Mouse (Mus musculus): ENCODE results near the gene Slc22a23. TPM values are rescaled to one million over a fixed set of nuclear protein-coding genes. Genes with fewer than 3 reads are reported as not detected.

The Slc22a23 gene
- polyA plus RNA-seq, 1 experiment from 2014 or later = 15.2 TPM

DNA sequence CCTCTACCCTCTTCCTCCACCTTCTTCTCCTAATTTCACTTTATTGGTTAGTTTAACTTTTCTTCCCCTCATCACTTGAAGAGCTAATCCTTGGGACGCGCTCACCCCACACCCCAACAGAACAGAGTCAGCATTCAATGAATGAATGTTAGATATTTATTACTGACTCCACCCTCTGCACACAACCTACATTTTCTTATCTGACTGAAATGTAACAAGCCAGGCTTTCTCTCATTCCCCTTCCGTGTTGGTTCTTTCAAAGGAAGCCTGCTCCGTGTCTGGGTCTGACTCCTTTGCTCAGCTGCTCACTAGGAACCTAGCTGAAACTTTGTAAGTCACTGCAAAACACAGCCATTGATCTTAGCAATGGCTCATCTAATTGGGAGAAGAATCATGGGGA is 1.8 kb upstream of the Slc22a23 start:
- Histone ChIP-seq H3K4me3 (ENCODE audit: low read depth, low read length) (no peak overlapping the region), H3K36me3 (ENCODE audit: control insufficient read depth, insufficient read depth, low read length) (no peaks in the 10 kb centered on the region), H3K4me2 (ENCODE audit: low read length) (no peak overlapping the region), H3K4me1 (ENCODE audit: control insufficient read depth, insufficient read depth, low read length) (peaks cover 34% of the 10 kb centered on the region), H3K27me3 (ENCODE audit: control insufficient read depth, insufficient read depth, low read depth, low read length) (no peaks in the 10 kb centered on the region), H3K27ac (ENCODE audit: low read length) (no peak overlapping the region), H3K9me3 (replicated peaks; ENCODE audit: control insufficient read depth, low read length, poor library complexity, severe bottlenecking) (no peaks in the 10 kb centered on the region), H3K9ac (ENCODE audit: low read depth, low read length) (no peak overlapping the region)
- 62% methylated on average over 4 of the region's 4 CpGs for WGBS
- no peak for ATAC-seq

DNA sequence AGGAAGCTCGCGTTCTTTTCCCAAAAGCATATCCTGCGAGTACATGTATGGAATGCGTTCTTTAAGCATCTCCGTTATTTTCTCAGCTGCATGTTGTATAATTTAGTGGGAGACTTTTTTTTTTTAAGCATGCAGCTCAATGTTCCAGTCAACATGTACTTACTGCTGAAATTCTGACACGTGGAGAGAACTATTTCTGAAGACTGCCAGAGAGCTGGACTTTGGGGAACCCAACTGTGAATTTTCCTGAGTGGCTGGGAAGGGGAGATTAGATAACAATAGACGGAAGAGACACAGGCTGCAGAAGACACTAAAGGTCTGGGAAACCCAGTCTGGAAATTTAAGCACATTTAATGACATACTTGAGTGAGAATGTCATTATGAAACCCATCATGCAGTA is 1.3 kb upstream of the Slc22a23 start:
- 34% methylated on average over 7 of the region's 7 CpGs for WGBS
- Histone ChIP-seq H3K4me2 (ENCODE audit: low read length) (peak overlapping the region; percentile 96), H3K4me3 (ENCODE audit: low read depth, low read length) (peak overlapping the region; percentile 96; the same call in 1 of the 2 replicates), H3K4me1 (ENCODE audit: control insufficient read depth, insufficient read depth, low read length) (peaks cover 39% of the 10 kb centered on the region), H3K27me3 (ENCODE audit: control insufficient read depth, insufficient read depth, low read depth, low read length) (no peaks in the 10 kb centered on the region), H3K9ac (ENCODE audit: low read depth, low read length) (no peak overlapping the region), H3K9me3 (replicated peaks; ENCODE audit: control insufficient read depth, low read length, poor library complexity, severe bottlenecking) (no peaks in the 10 kb centered on the region), H3K36me3 (ENCODE audit: control insufficient read depth, insufficient read depth, low read length) (no peaks in the 10 kb centered on the region), H3K27ac (ENCODE audit: low read length) (peak overlapping the region; percentile 91; the same call in 1 of the 2 replicates)
- no peak for ATAC-seq

DNA sequence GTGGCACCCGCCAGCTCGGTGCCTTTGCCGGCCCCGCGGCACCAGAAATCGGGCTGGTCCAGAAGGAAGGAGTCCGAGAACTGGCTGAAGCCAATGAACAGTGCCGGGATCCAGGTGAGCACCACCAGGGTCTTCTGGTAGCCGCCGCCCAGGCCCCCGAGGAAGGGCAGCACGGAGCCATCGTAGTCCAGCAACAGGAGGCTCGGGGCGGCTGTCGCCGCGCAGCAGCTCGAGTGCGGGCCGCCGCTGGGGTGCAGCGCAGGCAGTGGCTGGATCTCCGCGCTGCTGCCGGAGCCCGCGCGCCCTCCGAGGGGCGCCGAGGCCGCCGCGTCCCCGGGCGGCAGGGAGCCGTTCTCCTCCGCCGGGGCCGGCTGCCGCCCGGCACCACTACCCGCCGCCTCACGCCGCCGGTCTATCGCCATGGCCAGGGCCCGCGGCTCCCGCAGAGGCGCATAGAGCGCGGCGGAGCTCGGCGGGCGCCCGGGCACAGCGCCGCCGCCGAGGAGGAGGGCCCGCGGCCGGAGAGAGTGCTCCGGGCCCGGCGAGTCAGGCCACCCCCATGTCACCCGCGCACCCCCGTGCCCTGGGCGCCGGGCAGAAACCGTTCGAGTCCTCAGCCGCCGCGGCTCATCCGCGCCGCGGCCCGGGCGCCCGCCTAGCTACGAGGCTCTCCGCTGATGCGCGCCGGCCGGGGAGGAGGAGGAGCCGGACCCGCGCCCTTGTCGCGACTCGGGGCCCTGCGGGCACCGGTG is 430 bp downstream of the Slc22a23 start:
- Histone ChIP-seq H3K27ac (ENCODE audit: low read length) (peak overlapping the region; percentile 91), H3K4me1 (ENCODE audit: control insufficient read depth, insufficient read depth, low read length) (peaks cover 52% of the 10 kb centered on the region), H3K9me3 (replicated peaks; ENCODE audit: control insufficient read depth, low read length, poor library complexity, severe bottlenecking) (no peaks in the 10 kb centered on the region), H3K9ac (ENCODE audit: low read depth, low read length) (peak overlapping the region; percentile 99), H3K36me3 (ENCODE audit: control insufficient read depth, insufficient read depth, low read length) (no peaks in the 10 kb centered on the region), H3K27me3 (ENCODE audit: control insufficient read depth, insufficient read depth, low read depth, low read length) (no peaks in the 10 kb centered on the region), H3K4me3 (ENCODE audit: low read depth, low read length) (peak overlapping the region; percentile 96), H3K4me2 (ENCODE audit: low read length) (peak overlapping the region; percentile 96)
- peak; percentile 57 for ATAC-seq
- WGBS = under 1% methylated on average over 76 of the region's 101 CpGs

DNA sequence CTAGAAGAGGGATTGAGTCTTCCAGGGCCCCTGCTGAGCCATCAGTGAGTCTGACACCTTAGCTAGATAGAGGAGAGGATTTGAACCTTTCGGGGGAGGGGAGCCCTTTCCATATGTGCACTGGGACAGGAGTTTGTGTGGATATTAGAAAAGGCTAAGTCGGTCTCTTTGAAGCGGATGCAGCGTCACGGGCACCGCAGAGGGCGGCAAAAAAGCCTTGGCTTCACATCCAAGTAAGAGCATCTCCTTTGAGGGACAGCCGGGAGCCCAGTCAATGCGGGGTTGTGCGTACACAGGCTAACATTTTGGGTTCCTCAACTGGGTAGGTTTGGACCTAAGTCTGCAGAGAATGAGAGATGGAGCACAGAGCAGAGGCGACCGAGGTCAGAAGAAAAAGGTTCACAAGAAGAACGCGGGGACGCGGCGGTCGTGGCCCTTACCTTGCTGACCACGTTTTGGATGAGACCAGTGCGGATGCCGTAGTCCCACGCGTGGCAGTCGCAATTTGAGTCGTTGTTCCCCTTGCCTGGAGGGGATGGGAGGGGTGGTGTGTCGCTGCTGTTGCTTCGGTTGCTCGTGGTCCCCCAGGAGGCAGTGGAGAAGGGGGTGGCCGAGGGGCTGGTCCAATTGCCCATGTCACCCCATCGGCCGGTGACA is 1.1 kb downstream of the Slc22a23 start:
- peak; percentile 12 for ATAC-seq
- WGBS = under 1% methylated on average over 31 of the region's 31 CpGs

DNA sequence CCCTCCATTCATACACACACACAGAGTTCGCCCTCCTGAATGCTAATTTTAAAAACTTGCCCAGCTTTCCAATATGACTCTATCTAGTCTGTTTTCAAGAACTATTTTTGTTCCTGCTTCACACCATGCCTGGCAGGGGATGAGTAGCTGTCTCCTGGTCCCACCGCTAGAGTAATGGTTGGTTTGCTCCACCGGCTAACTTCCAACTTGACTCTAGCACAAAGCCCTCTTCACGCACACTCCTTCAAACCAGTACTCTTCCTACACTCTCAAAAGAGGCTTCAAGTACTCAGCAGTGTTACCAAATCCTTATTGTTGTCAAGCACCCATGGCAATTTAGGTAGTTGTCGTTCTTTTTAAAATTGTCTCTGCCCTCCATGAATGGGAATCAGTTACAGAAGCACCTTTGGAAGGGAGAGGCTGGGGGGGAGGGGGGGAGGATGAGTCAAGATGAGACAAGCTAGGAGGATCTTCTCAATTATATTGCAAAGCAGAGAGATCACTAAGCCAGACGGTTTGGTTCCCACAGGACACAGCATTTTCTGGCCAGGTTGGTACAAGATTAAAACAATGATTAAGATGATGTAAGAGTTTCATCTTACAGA is 2.6 kb downstream of the Slc22a23 start:
- WGBS = 12% methylated on average over 6 of the region's 6 CpGs
- Histone ChIP-seq H3K27ac (ENCODE audit: low read length) (no peak overlapping the region), H3K36me3 (ENCODE audit: control insufficient read depth, insufficient read depth, low read length) (no peaks in the 10 kb centered on the region)

More for the DNA sequence above, 1.1 kb downstream of the Slc22a23 start:
- Histone ChIP-seq H3K27me3 (ENCODE audit: control insufficient read depth, insufficient read depth, low read depth, low read length) (no peaks in the 10 kb centered on the region), H3K9me3 (replicated peaks; ENCODE audit: control insufficient read depth, low read length, poor library complexity, severe bottlenecking) (no peaks in the 10 kb centered on the region), H3K4me1 (ENCODE audit: control insufficient read depth, insufficient read depth, low read length) (peaks cover 52% of the 10 kb centered on the region), H3K36me3 (ENCODE audit: control insufficient read depth, insufficient read depth, low read length) (no peaks in the 10 kb centered on the region), H3K9ac (ENCODE audit: low read depth, low read length) (peak overlapping the region; percentile 99), H3K27ac (ENCODE audit: low read length) (peak overlapping the region; percentile 91), H3K4me3 (ENCODE audit: low read depth, low read length) (peak overlapping the region; percentile 96), H3K4me2 (ENCODE audit: low read length) (peak overlapping the region; percentile 96)

DNA sequence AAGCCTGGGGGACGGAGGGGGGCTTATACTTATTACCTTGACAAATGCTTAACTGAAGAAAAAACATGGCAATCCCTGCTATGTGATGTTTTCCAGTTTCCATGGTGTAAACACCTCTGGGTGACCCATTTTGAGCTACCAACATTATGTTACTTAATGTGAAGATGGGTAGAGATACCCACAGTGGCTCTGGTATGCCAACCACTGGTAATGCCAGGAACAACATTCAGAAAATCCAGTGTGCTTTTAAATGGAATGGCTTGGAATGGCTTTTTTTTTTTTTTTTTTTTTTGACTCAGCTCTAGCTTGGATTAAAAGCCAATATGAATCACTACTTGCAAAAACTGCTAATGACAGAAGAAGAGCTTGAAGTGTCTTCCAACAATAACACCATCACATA is 8.1 kb downstream of the Slc22a23 start:
- Histone ChIP-seq H3K36me3 (ENCODE audit: control insufficient read depth, insufficient read depth, low read length) (no peaks in the 10 kb centered on the region), H3K27me3 (ENCODE audit: control insufficient read depth, insufficient read depth, low read depth, low read length) (no peaks in the 10 kb centered on the region), H3K4me2 (ENCODE audit: low read length) (no peak overlapping the region), H3K4me3 (ENCODE audit: low read depth, low read length) (no peak overlapping the region), H3K4me1 (ENCODE audit: control insufficient read depth, insufficient read depth, low read length) (peaks cover 24% of the 10 kb centered on the region), H3K27ac (ENCODE audit: low read length) (no peak overlapping the region), H3K9me3 (replicated peaks; ENCODE audit: control insufficient read depth, low read length, poor library complexity, severe bottlenecking) (no peaks in the 10 kb centered on the region), H3K9ac (ENCODE audit: low read depth, low read length) (no peak overlapping the region)
- no peak for ATAC-seq
- 95% methylated on average over 1 of the region's 1 CpGs for WGBS

More for the DNA sequence above, 2.6 kb downstream of the Slc22a23 start:
- peaks cover 54% of the 10 kb centered on the region for H3K4me1 ChIP-seq (ENCODE audit: control insufficient read depth, insufficient read depth, low read length)
- no peaks in the 10 kb centered on the region for H3K9me3 ChIP-seq (replicated peaks; ENCODE audit: control insufficient read depth, low read length, poor library complexity, severe bottlenecking)
- no peak for ATAC-seq
- peak overlapping the region; percentile 96 for H3K4me2 ChIP-seq (ENCODE audit: low read length)
- H3K27me3 ChIP-seq (ENCODE audit: control insufficient read depth, insufficient read depth, low read depth, low read length) = no peaks in the 10 kb centered on the region
- peak overlapping the region; percentile 55 for H3K9ac ChIP-seq (ENCODE audit: low read depth, low read length)
- H3K4me3 ChIP-seq (ENCODE audit: low read depth, low read length) = peak overlapping the region; percentile 96

DNA sequence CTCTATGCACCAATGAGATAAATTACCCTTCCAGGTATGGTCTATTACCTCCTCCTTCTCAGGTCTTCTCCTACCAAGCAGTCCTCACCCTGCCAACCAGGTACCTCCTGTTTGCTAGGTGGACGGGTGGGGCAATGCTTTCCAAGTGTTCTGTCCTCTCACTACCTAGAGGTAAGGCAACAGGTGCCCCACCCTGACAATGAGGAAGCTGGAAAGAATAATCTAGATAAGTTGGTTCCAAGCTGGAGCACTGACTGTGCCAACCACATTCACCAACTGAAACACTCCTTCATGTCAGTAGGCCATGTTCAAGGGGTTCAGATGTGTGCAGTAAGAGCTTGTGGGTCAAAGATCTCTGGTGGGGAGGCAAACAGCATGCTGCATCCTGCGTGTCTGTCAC is 10.1 kb downstream of the Slc22a23 start:
- 96% methylated on average over 2 of the region's 2 CpGs for WGBS
- Histone ChIP-seq H3K27me3 (ENCODE audit: control insufficient read depth, insufficient read depth, low read depth, low read length) (no peaks in the 10 kb centered on the region), H3K36me3 (ENCODE audit: control insufficient read depth, insufficient read depth, low read length) (no peaks in the 10 kb centered on the region)

DNA sequence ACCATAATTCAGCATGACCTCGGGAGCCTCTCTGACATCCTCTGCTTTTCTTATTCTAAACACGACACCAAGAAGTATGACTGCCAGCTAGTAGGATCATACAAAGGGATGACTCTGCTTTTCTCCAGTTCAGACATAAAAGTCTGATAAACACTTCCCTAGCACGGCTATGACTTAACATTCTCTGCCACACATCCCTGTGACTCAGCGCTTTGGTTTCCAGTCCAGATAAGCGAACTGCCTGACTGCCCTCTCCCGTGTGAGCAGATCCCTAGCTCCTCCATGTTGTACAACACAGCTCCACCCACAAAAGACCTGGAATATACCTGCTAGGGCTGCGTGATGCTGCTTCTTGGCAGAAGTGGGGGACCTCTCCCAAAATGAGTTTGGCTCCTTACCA is 12.2 kb downstream of the Slc22a23 start:
- WGBS = 39% methylated on average over 7 of the region's 7 CpGs
- no peak overlapping the region for H3K4me3 ChIP-seq (ENCODE audit: low read depth, low read length)
- no peak for ATAC-seq

More for the DNA sequence above, 10.1 kb downstream of the Slc22a23 start:
- H3K4me3 ChIP-seq (ENCODE audit: low read depth, low read length) = no peak overlapping the region
- no peak overlapping the region for H3K27ac ChIP-seq (ENCODE audit: low read length)
- no peak for ATAC-seq
- H3K9ac ChIP-seq (ENCODE audit: low read depth, low read length) = no peak overlapping the region
- no peak overlapping the region for H3K4me2 ChIP-seq (ENCODE audit: low read length)
- H3K4me1 ChIP-seq (ENCODE audit: control insufficient read depth, insufficient read depth, low read length) = peaks cover 7% of the 10 kb centered on the region
- no peaks in the 10 kb centered on the region for H3K9me3 ChIP-seq (replicated peaks; ENCODE audit: control insufficient read depth, low read length, poor library complexity, severe bottlenecking)

More for the DNA sequence above, 12.2 kb downstream of the Slc22a23 start:
- H3K4me2 ChIP-seq (ENCODE audit: low read length) = no peak overlapping the region
- H3K36me3 ChIP-seq (ENCODE audit: control insufficient read depth, insufficient read depth, low read length) = no peaks in the 10 kb centered on the region
- H3K4me1 ChIP-seq (ENCODE audit: control insufficient read depth, insufficient read depth, low read length) = peaks cover 3% of the 10 kb centered on the region; the same call in 1 of the 2 replicates
- no peaks in the 10 kb centered on the region for H3K9me3 ChIP-seq (replicated peaks; ENCODE audit: control insufficient read depth, low read length, poor library complexity, severe bottlenecking)
- H3K9ac ChIP-seq (ENCODE audit: low read depth, low read length) = no peak overlapping the region
- H3K27me3 ChIP-seq (ENCODE audit: control insufficient read depth, insufficient read depth, low read depth, low read length) = no peaks in the 10 kb centered on the region
- no peak overlapping the region for H3K27ac ChIP-seq (ENCODE audit: low read length)

All from midbrain, embryonic 16.5 days (tissue).